Mouse (Mus musculus): Measurements from ENCODE around the gene Jak2. TPM values are rescaled to one million over a fixed set of nuclear protein-coding genes. Genes with fewer than 3 reads are reported as not detected.

The Jak2 gene
- polyA plus RNA-seq, 1 experiment: 35.5 TPM

- no peak for DNase-seq (ENCODE audit: low spot score)
Observed at GRCm38 (mm10) chr19:29252831-29253545, 1.4 kb downstream of the Jak2 start.

GRCm38 (mm10) chr19:29253728-29254127 is 2.1 kb downstream of the Jak2 start:
- peak; percentile 72 for DNase-seq (ENCODE audit: low spot score)

GRCm38 (mm10) chr19:29254671-29255070 is 3.0 kb downstream of the Jak2 start:
- DNase-seq (ENCODE audit: low spot score): no peak

GRCm38 (mm10) chr19:29255327-29256027 is 3.8 kb downstream of the Jak2 start:
- no peak for DNase-seq (ENCODE audit: low spot score)

- DNase-seq (ENCODE audit: low spot score): no peak
Observed at GRCm38 (mm10) chr19:29261638-29262037, 10.0 kb downstream of the Jak2 start.

- DNase-seq (ENCODE audit: low spot score): no peak
Observed at GRCm38 (mm10) chr19:29263492-29263891, 11.9 kb downstream of the Jak2 start.

- no peak for DNase-seq (ENCODE audit: low spot score)
Observed at GRCm38 (mm10) chr19:29265538-29265937, 13.9 kb downstream of the Jak2 start.

- DNase-seq (ENCODE audit: low spot score): no peak
Observed at GRCm38 (mm10) chr19:29267075-29267868, 15.6 kb downstream of the Jak2 start.

- DNase-seq (ENCODE audit: low spot score): no peak
Observed at GRCm38 (mm10) chr19:29268788-29269321, 17.2 kb downstream of the Jak2 start.

- no peak for DNase-seq (ENCODE audit: low spot score)
Observed at GRCm38 (mm10) chr19:29270226-29270625, 18.6 kb downstream of the Jak2 start.

GRCm38 (mm10) chr19:29271147-29271578 is 19.5 kb downstream of the Jak2 start:
- DNase-seq (ENCODE audit: low spot score): no peak

- DNase-seq (ENCODE audit: low spot score): no peak
Observed at GRCm38 (mm10) chr19:29272011-29272809, 20.6 kb downstream of the Jak2 start.

GRCm38 (mm10) chr19:29276414-29276813 is 24.8 kb downstream of the Jak2 start:
- no peak for DNase-seq (ENCODE audit: low spot score)

GRCm38 (mm10) chr19:29278944-29279587 is 27.4 kb downstream of the Jak2 start:
- DNase-seq (ENCODE audit: low spot score): no peak

GRCm38 (mm10) chr19:29285451-29285869 is 33.8 kb downstream of the Jak2 start:
- DNase-seq (ENCODE audit: low spot score): no peak

GRCm38 (mm10) chr19:29287863-29288262 is 36.2 kb downstream of the Jak2 start:
- no peak for DNase-seq (ENCODE audit: low spot score)

- no peak for DNase-seq (ENCODE audit: low spot score)
Observed at GRCm38 (mm10) chr19:29291532-29291931, 39.9 kb downstream of the Jak2 start.

GRCm38 (mm10) chr19:29292546-29292945 is 40.9 kb downstream of the Jak2 start:
- no peak for DNase-seq (ENCODE audit: low spot score)

- DNase-seq (ENCODE audit: low spot score): no peak
Observed at GRCm38 (mm10) chr19:29294756-29295155, 43.1 kb downstream of the Jak2 start.

- DNase-seq (ENCODE audit: low spot score): no peak
Observed at GRCm38 (mm10) chr19:29296166-29296565, 44.5 kb downstream of the Jak2 start.

- no peak for DNase-seq (ENCODE audit: low spot score)
Observed at GRCm38 (mm10) chr19:29297366-29297765, 45.7 kb downstream of the Jak2 start.
